Mouse (Mus musculus): ENCODE results near the gene Gtf2ird1. TPM values are rescaled to one million over a fixed set of nuclear protein-coding genes. Genes with fewer than 3 reads are reported as not detected.
A peak's percentile ranks its signal among the peaks of the same experiment; 100 is the strongest.

Gene Gtf2ird1
- polyA plus RNA-seq, 1 experiment = 62.0 TPM

GRCm38 (mm10) chr5:134330082-134330481, 126.4 kb downstream of the Gtf2ird1 start:
- Histone ChIP-seq H3K79me2 (ENCODE audit: control insufficient read depth, insufficient read depth) (no peaks in the 10 kb centered on the region), H3K4me2 (ENCODE audit: low read depth) (no peak overlapping the region), H3K36me3 (ENCODE audit: control insufficient read depth, insufficient read depth) (no peaks in the 10 kb centered on the region), H3ac (ENCODE audit: control insufficient read depth, insufficient read length) (no peak overlapping the region), H3K27me3 (ENCODE audit: control insufficient read depth, insufficient read depth, insufficient read length) (no peaks in the 10 kb centered on the region), H3K4me3 (no peak overlapping the region)
- no peak for TF ChIP-seq E2F4 (IDR thresholded peaks at IDR 0.05; ENCODE audit: insufficient read depth)
- TF ChIP-seq MYOD1 (IDR thresholded peaks at IDR 0.05; ENCODE audit: control insufficient read depth in 1 of 3, insufficient read length in 2 of 3, low read depth in 2 of 3) = no peak
- TF ChIP-seq CEBPB (IDR thresholded peaks at IDR 0.05; ENCODE audit: insufficient read depth, poor library complexity, severe bottlenecking) = no peak
- TF ChIP-seq REST (IDR thresholded peaks at IDR 0.05; ENCODE audit: insufficient read depth, insufficient read length) = no peak
- TF ChIP-seq USF1 (IDR thresholded peaks at IDR 0.05; ENCODE audit: low read depth) = no peak
- no peak for TF ChIP-seq TCF12 (IDR thresholded peaks at IDR 0.05; ENCODE audit: insufficient read depth, poor library complexity, severe bottlenecking)
- TF ChIP-seq POLR2AphosphoS2 (IDR thresholded peaks at IDR 0.05; ENCODE audit: insufficient read length, low read depth) = no peak

GRCm38 (mm10) chr5:134329311-134329710, 127.2 kb downstream of the Gtf2ird1 start:
- H3ac ChIP-seq (ENCODE audit: control insufficient read depth, insufficient read length) = no peak overlapping the region
- no peaks in the 10 kb centered on the region for H3K79me2 ChIP-seq (ENCODE audit: control insufficient read depth, insufficient read depth)
- H3K4me3 ChIP-seq = no peak overlapping the region
- no peaks in the 10 kb centered on the region for H3K36me3 ChIP-seq (ENCODE audit: control insufficient read depth, insufficient read depth)
- TF ChIP-seq POLR2A (IDR thresholded peaks at IDR 0.05; ENCODE audit: insufficient read length, low read depth) (no peak), TCF12 (IDR thresholded peaks at IDR 0.05; ENCODE audit: insufficient read depth, poor library complexity, severe bottlenecking) (no peak), REST (IDR thresholded peaks at IDR 0.05; ENCODE audit: insufficient read depth, insufficient read length) (no peak), MAX (IDR thresholded peaks at IDR 0.05; ENCODE audit: low read depth) (no peak)
- H3K27me3 ChIP-seq (ENCODE audit: control insufficient read depth, insufficient read depth, insufficient read length) = no peaks in the 10 kb centered on the region
- no peak overlapping the region for H3K4me2 ChIP-seq (ENCODE audit: low read depth)

- Histone ChIP-seq H3K27me3 (ENCODE audit: control insufficient read depth, insufficient read depth, insufficient read length) (no peaks in the 10 kb centered on the region), H3K36me3 (ENCODE audit: control insufficient read depth, insufficient read depth) (no peaks in the 10 kb centered on the region), H3ac (ENCODE audit: control insufficient read depth, insufficient read length) (no peak overlapping the region), H3K4me2 (ENCODE audit: low read depth) (no peak overlapping the region), H3K79me2 (ENCODE audit: control insufficient read depth, insufficient read depth) (no peaks in the 10 kb centered on the region), H3K4me3 (no peak overlapping the region)
- TF ChIP-seq SRF (IDR thresholded peaks at IDR 0.05; ENCODE audit: control insufficient read depth, insufficient read length, low read depth) = no peak
- TF ChIP-seq CEBPB (IDR thresholded peaks at IDR 0.05; ENCODE audit: insufficient read depth, poor library complexity, severe bottlenecking) = no peak
- no peak for TF ChIP-seq REST (IDR thresholded peaks at IDR 0.05; ENCODE audit: insufficient read depth, insufficient read length)
- no peak for TF ChIP-seq TCF12 (IDR thresholded peaks at IDR 0.05; ENCODE audit: insufficient read depth, poor library complexity, severe bottlenecking)
- no peak for TF ChIP-seq TCF3 (IDR thresholded peaks at IDR 0.05; ENCODE audit: insufficient read length, low read depth)
- no peak for TF ChIP-seq E2F4 (IDR thresholded peaks at IDR 0.05; ENCODE audit: insufficient read depth)
- TF ChIP-seq MYOD1 (IDR thresholded peaks at IDR 0.05; ENCODE audit: control insufficient read depth in 1 of 3, insufficient read length in 2 of 3, low read depth in 2 of 3) = no peak
- TF ChIP-seq MYOG (IDR thresholded peaks at IDR 0.05; ENCODE audit: control insufficient read depth in 1 of 3, insufficient read depth in 1 of 3, insufficient read length in 2 of 3, low read depth in 2 of 3) = no peak
- TF ChIP-seq MAX (IDR thresholded peaks at IDR 0.05; ENCODE audit: low read depth) = no peak
- TF ChIP-seq POLR2A (IDR thresholded peaks at IDR 0.05; ENCODE audit: insufficient read length, low read depth) = no peak
- TF ChIP-seq POLR2AphosphoS2 (IDR thresholded peaks at IDR 0.05; ENCODE audit: insufficient read length, low read depth) = no peak
- no peak for TF ChIP-seq USF1 (IDR thresholded peaks at IDR 0.05; ENCODE audit: low read depth)
Observed at GRCm38 (mm10) chr5:134328482-134329001, 128.0 kb downstream of the Gtf2ird1 start.

DNA sequence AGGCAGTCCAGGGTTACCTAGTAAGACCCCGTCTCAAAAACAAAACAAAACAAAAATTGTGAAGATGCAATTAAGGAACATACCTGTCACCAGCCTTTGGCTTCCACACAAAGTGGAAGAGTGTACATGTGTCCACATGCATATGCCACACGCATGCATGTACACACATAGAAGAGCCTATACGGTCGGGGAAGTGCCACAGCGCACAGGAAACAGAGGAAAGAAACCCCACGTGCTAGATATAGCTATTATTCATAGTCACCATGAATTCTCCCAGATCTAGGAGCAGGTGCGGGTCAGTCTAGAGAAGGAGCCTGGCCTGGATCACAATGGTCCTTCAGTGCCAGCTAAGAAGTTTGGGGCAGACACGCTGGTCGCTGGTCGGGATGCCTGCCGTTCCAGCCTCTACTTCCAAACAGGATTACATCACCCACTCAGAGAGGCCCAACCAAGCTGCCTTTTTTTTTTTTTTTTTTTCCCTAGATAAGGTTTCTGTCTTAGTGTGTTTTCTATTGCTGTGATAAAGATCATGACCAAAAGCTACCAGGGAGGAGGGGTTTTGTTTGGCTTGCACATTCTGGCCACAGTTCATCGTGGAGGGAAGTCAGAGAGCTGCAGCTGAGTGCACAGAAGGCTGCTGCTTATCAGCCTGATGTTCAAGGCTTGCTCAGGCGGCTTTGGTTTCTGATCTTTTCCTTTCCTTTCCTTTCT, 130.5 kb downstream of the Gtf2ird1 start:
- Histone ChIP-seq H3K4me2 (ENCODE audit: low read depth) (peak overlapping the region; percentile 8), H3ac (ENCODE audit: control insufficient read depth, insufficient read length) (no peak overlapping the region), H3K79me2 (ENCODE audit: control insufficient read depth, insufficient read depth) (no peaks in the 10 kb centered on the region), H3K36me3 (ENCODE audit: control insufficient read depth, insufficient read depth) (no peaks in the 10 kb centered on the region), H3K4me3 (no peak overlapping the region), H3K27me3 (ENCODE audit: control insufficient read depth, insufficient read depth, insufficient read length) (no peaks in the 10 kb centered on the region)
- TF ChIP-seq CEBPB (IDR thresholded peaks at IDR 0.05; ENCODE audit: insufficient read depth, poor library complexity, severe bottlenecking) (no peak), E2F4 (IDR thresholded peaks at IDR 0.05; ENCODE audit: insufficient read depth) (no peak), MYOD1 (IDR thresholded peaks at IDR 0.05; ENCODE audit: control insufficient read depth in 1 of 3, insufficient read length in 2 of 3, low read depth in 2 of 3) (no peak), POLR2AphosphoS2 (IDR thresholded peaks at IDR 0.05; ENCODE audit: insufficient read length, low read depth) (no peak)

DNA sequence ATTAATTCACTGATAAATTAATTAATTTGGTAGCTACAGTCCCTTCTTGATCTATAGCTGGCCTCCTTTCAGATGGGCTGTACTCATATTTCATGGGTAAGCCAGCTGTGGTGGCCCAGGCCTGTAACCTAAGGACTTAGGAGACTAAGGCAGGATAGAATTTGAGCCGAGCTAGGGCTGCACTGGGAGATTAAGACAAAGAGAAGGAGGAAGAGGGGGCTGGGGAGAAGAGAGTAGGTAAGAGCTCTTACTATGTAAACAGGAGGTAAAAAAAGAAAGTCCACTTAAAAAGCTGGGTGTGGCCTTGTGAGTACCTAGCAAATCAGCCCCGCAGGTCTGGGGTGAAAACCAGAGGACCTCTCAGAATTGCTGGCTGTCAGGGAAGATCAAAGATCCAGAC, 132.6 kb downstream of the Gtf2ird1 start:
- Histone ChIP-seq H3ac (ENCODE audit: control insufficient read depth, insufficient read length) (no peak overlapping the region), H3K4me2 (ENCODE audit: low read depth) (no peak overlapping the region), H3K79me2 (ENCODE audit: control insufficient read depth, insufficient read depth) (no peaks in the 10 kb centered on the region), H3K4me3 (no peak overlapping the region), H3K27me3 (ENCODE audit: control insufficient read depth, insufficient read depth, insufficient read length) (no peaks in the 10 kb centered on the region), H3K36me3 (ENCODE audit: control insufficient read depth, insufficient read depth) (no peaks in the 10 kb centered on the region)
- no peak for TF ChIP-seq CEBPB (IDR thresholded peaks at IDR 0.05; ENCODE audit: insufficient read depth, poor library complexity, severe bottlenecking)
- no peak for TF ChIP-seq POLR2A (IDR thresholded peaks at IDR 0.05; ENCODE audit: insufficient read length, low read depth)
- no peak for TF ChIP-seq MYOD1 (IDR thresholded peaks at IDR 0.05; ENCODE audit: control insufficient read depth in 1 of 3, insufficient read length in 2 of 3, low read depth in 2 of 3)
- TF ChIP-seq TCF3 (IDR thresholded peaks at IDR 0.05; ENCODE audit: insufficient read length, low read depth) = no peak
- TF ChIP-seq E2F4 (IDR thresholded peaks at IDR 0.05; ENCODE audit: insufficient read depth) = no peak
- no peak for TF ChIP-seq POLR2AphosphoS2 (IDR thresholded peaks at IDR 0.05; ENCODE audit: insufficient read length, low read depth)
- TF ChIP-seq MYOG (IDR thresholded peaks at IDR 0.05; ENCODE audit: control insufficient read depth in 1 of 3, insufficient read depth in 1 of 3, insufficient read length in 2 of 3, low read depth in 2 of 3) = no peak
- TF ChIP-seq USF1 (IDR thresholded peaks at IDR 0.05; ENCODE audit: low read depth) = no peak
- no peak for TF ChIP-seq REST (IDR thresholded peaks at IDR 0.05; ENCODE audit: insufficient read depth, insufficient read length)
- no peak for TF ChIP-seq SRF (IDR thresholded peaks at IDR 0.05; ENCODE audit: control insufficient read depth, insufficient read length, low read depth)
- no peak for TF ChIP-seq TCF12 (IDR thresholded peaks at IDR 0.05; ENCODE audit: insufficient read depth, poor library complexity, severe bottlenecking)
- no peak for TF ChIP-seq MAX (IDR thresholded peaks at IDR 0.05; ENCODE audit: low read depth)

Measured in myocyte (in vitro differentiated cells).